Mouse (Mus musculus): ENCODE measurements at regions not wholly inside any gene's neighbourhood (a gene's known extent, or its start where the extent isn't known, plus 50 kb on each side); places are given as distances from the start of the nearest gene placed in this dataset.
"Not testable (repeated sequence)": the region's sequence is repeated elsewhere in the genome, so short reads cannot be mapped to it uniquely, and the experiment has no call there.

DNA sequence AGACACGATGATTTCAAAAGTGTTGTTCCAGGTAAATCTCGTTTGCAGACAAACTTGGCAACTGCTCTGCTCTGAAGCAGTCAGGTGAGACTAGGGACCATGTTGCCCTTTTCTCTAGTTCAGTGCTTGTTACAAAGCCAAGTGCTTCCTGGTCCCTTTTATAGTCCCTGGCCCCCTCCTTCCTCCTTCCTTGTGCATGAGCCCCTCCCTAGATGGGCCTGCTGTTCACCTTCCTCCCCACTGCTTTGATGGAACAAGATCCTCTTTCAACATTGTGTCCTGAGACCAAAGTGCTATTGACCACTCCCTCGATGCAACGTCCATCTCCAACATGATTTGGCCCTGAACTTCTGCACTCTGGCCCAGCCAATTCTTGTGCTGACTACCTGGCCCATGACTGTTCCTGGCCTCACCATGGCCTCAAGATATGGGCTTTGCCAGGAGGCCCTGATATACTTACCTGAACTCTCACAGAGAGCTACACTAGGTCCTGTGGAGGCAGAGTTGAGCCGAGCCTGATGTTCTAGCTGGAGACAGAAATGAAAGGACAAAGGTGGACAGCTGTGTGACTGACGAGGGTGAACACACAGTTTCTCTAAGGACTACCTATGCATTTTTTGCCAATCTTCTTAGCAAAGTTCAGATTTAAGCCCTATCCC lies 104.6 kb upstream of the Klf3 start:
- Histone ChIP-seq H3K79me3 (ENCODE audit: low read depth) (no peaks in the 10 kb centered on the region), H3K36me3 (ENCODE audit: control insufficient read depth, insufficient read depth) (no peaks in the 10 kb centered on the region), H3ac (ENCODE audit: control insufficient read depth, insufficient read length, low read depth) (no peak overlapping the region), H3K27me3 (ENCODE audit: control insufficient read depth, insufficient read depth, insufficient read length) (no peaks in the 10 kb centered on the region), H3K4me3 (ENCODE audit: insufficient read depth, poor library complexity, severe bottlenecking) (no peak overlapping the region), H3K79me2 (ENCODE audit: control insufficient read depth, insufficient read depth) (no peaks in the 10 kb centered on the region)
- no peak for TF ChIP-seq MAX (IDR thresholded peaks at IDR 0.05)
- no peak for TF ChIP-seq USF1 (IDR thresholded peaks at IDR 0.05; ENCODE audit: low read depth)

- H3K79me3 ChIP-seq (ENCODE audit: low read depth): no peaks in the 10 kb centered on the region
- no peak for TF ChIP-seq CEBPB (IDR thresholded peaks at IDR 0.05; ENCODE audit: low read depth)
- TF ChIP-seq MYOG (IDR thresholded peaks at IDR 0.05; ENCODE audit: control insufficient read depth, extremely low read depth, insufficient read length): no peak
- no peak for TF ChIP-seq MYOD1 (IDR thresholded peaks at IDR 0.05; ENCODE audit: control insufficient read depth, insufficient read length, low read depth)
- H3K4me3 ChIP-seq (ENCODE audit: insufficient read depth, poor library complexity, severe bottlenecking): no peak overlapping the region
- no peaks in the 10 kb centered on the region for H3K79me2 ChIP-seq (ENCODE audit: control insufficient read depth, insufficient read depth)
- H3ac ChIP-seq (ENCODE audit: control insufficient read depth, insufficient read length, low read depth): no peak overlapping the region
- H3K36me3 ChIP-seq (ENCODE audit: control insufficient read depth, insufficient read depth): no peaks in the 10 kb centered on the region
- no peaks in the 10 kb centered on the region for H3K27me3 ChIP-seq (ENCODE audit: control insufficient read depth, insufficient read depth, insufficient read length)
These were observed 103.2 kb upstream of the Klf3 start for GRCm38 (mm10) chr5:64700030-64700429.

- H3K4me3 ChIP-seq (ENCODE audit: insufficient read depth, poor library complexity, severe bottlenecking): no peak overlapping the region
- no peaks in the 10 kb centered on the region for H3K79me2 ChIP-seq (ENCODE audit: control insufficient read depth, insufficient read depth)
- no peaks in the 10 kb centered on the region for H3K79me3 ChIP-seq (ENCODE audit: low read depth)
- TF ChIP-seq MYOG (IDR thresholded peaks at IDR 0.05; ENCODE audit: control insufficient read depth, extremely low read depth, insufficient read length) (no peak), CEBPB (IDR thresholded peaks at IDR 0.05; ENCODE audit: low read depth) (no peak), MYOD1 (IDR thresholded peaks at IDR 0.05; ENCODE audit: control insufficient read depth, insufficient read length, low read depth) (no peak), FOSL1 (IDR thresholded peaks at IDR 0.05; ENCODE audit: insufficient read depth, low read length, poor library complexity, severe bottlenecking) (no peak), USF1 (IDR thresholded peaks at IDR 0.05; ENCODE audit: low read depth) (no peak), CTCF (IDR thresholded peaks at IDR 0.05; ENCODE audit: control insufficient read depth, insufficient read depth, insufficient read length) (no peak), MAX (IDR thresholded peaks at IDR 0.05) (no peak)
- H3K36me3 ChIP-seq (ENCODE audit: control insufficient read depth, insufficient read depth): no peaks in the 10 kb centered on the region
- no peaks in the 10 kb centered on the region for H3K27me3 ChIP-seq (ENCODE audit: control insufficient read depth, insufficient read depth, insufficient read length)
- H3ac ChIP-seq (ENCODE audit: control insufficient read depth, insufficient read length, low read depth): no peak overlapping the region
These were observed 101.9 kb upstream of the Klf3 start for GRCm38 (mm10) chr5:64701219-64701779.

- H3K79me2 ChIP-seq (ENCODE audit: control insufficient read depth, insufficient read depth): no peaks in the 10 kb centered on the region
- no peak overlapping the region for H3ac ChIP-seq (ENCODE audit: control insufficient read depth, insufficient read length, low read depth)
- H3K4me3 ChIP-seq (ENCODE audit: insufficient read depth, poor library complexity, severe bottlenecking): no peak overlapping the region
- TF ChIP-seq CEBPB (IDR thresholded peaks at IDR 0.05; ENCODE audit: low read depth) (peak; percentile 76), MAX (IDR thresholded peaks at IDR 0.05) (no peak)
- H3K27me3 ChIP-seq (ENCODE audit: control insufficient read depth, insufficient read depth, insufficient read length): no peaks in the 10 kb centered on the region
- H3K36me3 ChIP-seq (ENCODE audit: control insufficient read depth, insufficient read depth): no peaks in the 10 kb centered on the region
- no peaks in the 10 kb centered on the region for H3K79me3 ChIP-seq (ENCODE audit: low read depth)
These were observed 101.4 kb upstream of the Klf3 start for GRCm38 (mm10) chr5:64701780-64702231.

DNA sequence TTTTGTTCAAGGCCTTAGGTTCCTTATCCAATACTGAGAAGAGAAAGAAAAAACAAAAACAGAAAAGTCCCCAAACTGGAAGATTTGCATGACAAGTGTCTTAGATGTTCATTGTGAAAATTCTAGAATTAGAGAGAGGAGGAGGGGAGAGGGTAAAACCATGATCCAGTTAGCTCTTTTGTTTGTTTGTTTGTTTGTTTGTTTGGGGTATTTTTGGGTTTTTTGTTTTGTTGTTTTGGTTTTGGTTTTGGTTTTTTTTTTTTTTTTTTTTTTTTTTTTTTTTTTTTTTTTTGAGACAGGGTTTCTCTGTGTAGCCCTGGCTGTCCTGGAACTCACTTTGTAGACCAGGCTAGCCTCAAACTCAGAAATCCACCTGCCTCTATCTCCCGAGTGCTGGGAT lies 100.8 kb upstream of the Klf3 start:
- H3ac ChIP-seq (ENCODE audit: control insufficient read depth, insufficient read length, low read depth); H3K36me3 ChIP-seq (ENCODE audit: control insufficient read depth, insufficient read depth); H3K79me3 ChIP-seq (ENCODE audit: low read depth); H3K27me3 ChIP-seq (ENCODE audit: control insufficient read depth, insufficient read depth, insufficient read length); H3K4me3 ChIP-seq (ENCODE audit: insufficient read depth, poor library complexity, severe bottlenecking); H3K79me2 ChIP-seq (ENCODE audit: control insufficient read depth, insufficient read depth): not testable (repeated sequence)

DNA sequence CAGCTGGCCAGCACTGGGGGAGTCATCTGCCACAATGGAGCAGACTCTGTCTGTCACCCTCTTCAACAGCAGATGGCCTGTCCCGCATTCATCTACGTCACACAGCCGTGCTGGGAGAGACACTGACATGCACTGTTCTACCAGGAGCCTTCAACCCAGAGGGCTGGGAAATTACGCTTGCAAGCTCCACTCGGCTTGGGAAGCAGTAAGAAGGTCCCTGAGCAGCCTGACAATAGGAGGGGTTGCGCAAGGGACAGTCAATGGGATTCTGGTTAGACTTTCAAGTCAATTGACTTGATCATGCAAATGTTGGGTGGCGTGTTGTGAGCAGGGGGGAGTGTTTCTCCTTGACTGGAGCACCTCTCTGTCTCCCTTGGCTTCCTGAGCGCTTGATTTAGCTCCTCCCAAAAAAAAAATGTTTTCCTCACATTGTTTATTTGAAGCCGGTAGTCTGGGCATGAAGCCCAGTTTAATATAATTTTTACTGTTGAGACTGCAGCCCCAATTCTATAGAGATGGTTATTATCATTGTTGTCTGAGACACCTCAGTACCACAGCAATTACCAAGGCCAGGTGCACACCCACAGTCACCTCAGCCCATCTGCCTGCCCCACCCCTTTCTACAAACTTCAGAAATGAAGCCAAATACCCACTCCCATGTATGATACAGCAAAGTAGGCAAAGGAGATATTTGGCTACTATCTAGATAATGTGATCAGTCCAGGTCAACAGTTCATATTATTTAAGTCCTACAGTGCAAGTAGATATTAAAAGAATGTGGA lies 99.9 kb upstream of the Klf3 start:
- no peaks in the 10 kb centered on the region for H3K27me3 ChIP-seq (ENCODE audit: control insufficient read depth, insufficient read depth, insufficient read length)
- no peaks in the 10 kb centered on the region for H3K79me3 ChIP-seq (ENCODE audit: low read depth)
- H3ac ChIP-seq (ENCODE audit: control insufficient read depth, insufficient read length, low read depth): no peak overlapping the region
- H3K4me3 ChIP-seq (ENCODE audit: insufficient read depth, poor library complexity, severe bottlenecking): no peak overlapping the region
- H3K79me2 ChIP-seq (ENCODE audit: control insufficient read depth, insufficient read depth): no peaks in the 10 kb centered on the region
- H3K36me3 ChIP-seq (ENCODE audit: control insufficient read depth, insufficient read depth): no peaks in the 10 kb centered on the region
- TF ChIP-seq MAX (IDR thresholded peaks at IDR 0.05) (no peak), CEBPB (IDR thresholded peaks at IDR 0.05; ENCODE audit: low read depth) (peak; percentile 50)
